Mouse (Mus musculus): ENCODE measurements around the gene Glg1. TPM values are rescaled to one million over a fixed set of nuclear protein-coding genes. Genes with fewer than 3 reads are reported as not detected.
"Not testable (repeated sequence)": the region's sequence is repeated elsewhere in the genome, so short reads cannot be mapped to it uniquely, and the experiment has no call there.

Gene Glg1
- total RNA-seq (2014; rRNA removed) (13.5 and 18.1 TPM in 2 replicates), polyA plus RNA-seq (2012; rRNA removed) (10.1 and 12.0 TPM in 2 replicates)

DNA sequence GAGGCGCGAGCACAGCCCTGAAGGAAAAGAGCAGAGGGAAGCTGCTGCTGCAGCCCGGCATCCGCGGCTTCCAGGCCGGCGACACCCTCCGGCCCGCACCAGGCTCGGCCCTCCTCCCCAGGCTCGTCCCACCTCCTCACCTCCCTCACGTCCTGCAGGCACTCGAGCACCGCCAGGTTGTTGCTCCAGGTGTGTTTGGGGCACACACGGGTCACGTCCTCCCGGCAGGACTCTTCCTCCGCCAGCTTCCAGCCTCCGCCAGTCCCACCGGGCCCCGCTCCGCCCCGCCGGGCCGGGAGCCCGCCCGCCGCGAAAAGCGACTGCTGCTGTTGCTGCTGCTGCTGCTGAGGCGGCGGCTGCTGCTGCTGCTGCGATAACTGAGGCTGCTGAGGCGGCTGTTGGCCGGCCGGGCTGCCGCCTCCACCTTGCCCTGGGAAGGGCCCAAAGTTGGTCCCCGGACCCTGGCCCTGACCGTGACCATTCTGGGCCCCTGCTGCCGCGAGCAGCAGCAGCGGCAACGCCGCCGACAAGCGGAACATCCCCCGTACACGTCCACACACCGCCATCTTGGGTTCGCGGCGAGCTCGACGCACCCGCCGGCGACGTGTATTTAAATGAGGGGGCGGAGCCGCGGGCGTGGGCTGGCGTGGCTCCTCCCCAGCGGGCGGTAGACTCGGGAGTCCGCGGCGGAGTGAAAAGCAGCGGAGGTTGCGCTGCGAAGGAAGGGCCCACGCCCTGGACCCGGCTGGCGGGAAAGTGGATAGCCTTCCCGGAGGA is at the start of gene Glg1:
Glg1 (minus strand) TSS at position 586 of the 777 bp plus-strand sequence.
- no peaks in the 10 kb centered on the region for H3K27me3 ChIP-seq (ENCODE audit: control insufficient read depth, insufficient read depth, low read length)
- H3K4me1 ChIP-seq (ENCODE audit: control insufficient read depth, insufficient read depth, low read length), result no peaks in the 10 kb centered on the region
- peak within 1 kb of the TSS; percentile 77 for H3K4me3 ChIP-seq (ENCODE audit: insufficient read depth, low read depth, low read length)
- under 1% methylated on average over 76 of the region's 76 CpGs for WGBS
- H3K27ac ChIP-seq (replicated peaks; ENCODE audit: insufficient read depth, low read depth, low read length), result peak within 1 kb of the TSS; percentile 81
- DNase-seq (ENCODE audit: extremely low read depth, low read depth, low spot score), result peak; percentile 72
- peak within 1 kb of the TSS; percentile 93 for H3K9ac ChIP-seq (ENCODE audit: low read depth, low read length)
- H3K36me3 ChIP-seq (ENCODE audit: control insufficient read depth, insufficient read depth, low read length), result no peaks in the 10 kb centered on the region
- TF ChIP-seq POLR2A (IDR thresholded peaks at IDR 0.05; ENCODE audit: extremely low read depth, insufficient read depth, low read length), result peak; percentile 85
- TF ChIP-seq CTCF (IDR thresholded peaks at IDR 0.05; ENCODE audit: low read depth, low read length), result no peak
- peaks cover 16% of the 10 kb centered on the region; the same call in 1 of the 2 replicates for H3K79me2 ChIP-seq (ENCODE audit: control insufficient read depth, insufficient read depth, low read length)

DNA sequence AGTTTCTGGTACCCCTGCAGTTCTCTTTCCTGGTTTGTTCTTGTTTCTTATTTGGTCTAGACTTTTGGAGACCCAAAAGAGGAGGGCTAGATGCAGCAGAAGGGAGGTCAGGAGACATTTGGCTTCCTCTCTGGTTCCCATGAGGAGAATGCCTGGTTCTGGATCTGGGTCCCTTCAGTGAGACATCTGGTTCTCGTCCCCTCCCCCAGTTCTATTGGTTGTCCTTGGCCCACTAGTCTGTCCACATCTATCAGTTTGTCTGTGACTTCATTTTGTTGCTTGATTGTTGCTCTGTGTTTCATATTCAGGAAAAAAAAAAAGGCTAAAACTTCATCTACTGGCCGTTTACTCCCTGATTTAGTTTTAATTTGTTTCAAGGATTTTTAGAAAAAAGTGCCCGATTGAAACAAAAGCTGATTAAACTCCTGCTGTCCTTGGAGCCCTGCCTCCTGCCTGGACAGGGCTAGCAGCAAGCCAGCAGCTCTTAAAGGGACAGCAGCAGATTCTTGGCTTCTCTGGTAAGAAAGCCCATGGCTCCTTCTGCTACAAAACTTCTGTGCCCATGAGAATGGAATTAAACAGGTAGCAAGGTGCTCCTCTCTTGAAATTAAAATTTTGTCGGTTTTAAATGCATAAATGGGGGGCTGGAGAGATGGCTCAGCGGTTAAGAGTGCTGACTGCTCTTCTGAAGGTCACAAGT is 46.2 kb upstream of the Glg1 start:
- Histone ChIP-seq H3K4me1 (ENCODE audit: control insufficient read depth, insufficient read depth, low read length) (no peaks in the 10 kb centered on the region), H3K4me3 (ENCODE audit: insufficient read depth, low read depth, low read length) (no peak overlapping the region), H3K27ac (replicated peaks; ENCODE audit: insufficient read depth, low read depth, low read length) (no peak overlapping the region), H3K36me3 (ENCODE audit: control insufficient read depth, insufficient read depth, low read length) (no peaks in the 10 kb centered on the region), H3K9ac (ENCODE audit: low read depth, low read length) (no peak overlapping the region), H3K27me3 (ENCODE audit: control insufficient read depth, insufficient read depth, low read length) (no peaks in the 10 kb centered on the region), H3K79me2 (ENCODE audit: control insufficient read depth, insufficient read depth, low read length) (no peaks in the 10 kb centered on the region)
- peak; percentile 39 for DNase-seq (ENCODE audit: extremely low read depth, low read depth, low spot score)
- TF ChIP-seq POLR2A (IDR thresholded peaks at IDR 0.05; ENCODE audit: extremely low read depth, insufficient read depth, low read length) (no peak), CTCF (IDR thresholded peaks at IDR 0.05; ENCODE audit: low read depth, low read length) (no peak)
- WGBS, result 29% methylated on average over 5 of the region's 5 CpGs

DNA sequence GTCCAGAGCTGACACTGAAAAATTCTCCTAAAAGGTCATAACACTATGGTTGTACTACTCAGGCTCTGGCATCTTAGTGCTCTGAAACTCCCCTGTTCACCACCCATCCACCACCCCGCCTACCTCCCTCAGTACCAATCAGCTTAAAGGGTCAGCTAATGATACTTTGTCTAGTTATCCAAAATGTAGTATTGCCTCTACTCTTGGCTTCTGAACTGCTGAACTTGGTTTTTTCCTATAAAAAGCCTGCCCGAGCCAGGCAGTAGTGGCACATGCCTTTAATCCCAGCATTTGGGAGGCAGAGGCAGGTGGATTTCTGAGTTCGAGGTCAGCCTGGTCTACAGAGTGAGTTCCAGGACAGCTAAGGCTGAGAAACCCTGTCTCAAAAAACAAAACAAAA is 45.3 kb upstream of the Glg1 start:
- no peak overlapping the region for H3K27ac ChIP-seq (replicated peaks; ENCODE audit: insufficient read depth, low read depth, low read length)
- 92% methylated on average over 3 of the region's 3 CpGs for WGBS
- H3K79me2 ChIP-seq (ENCODE audit: control insufficient read depth, insufficient read depth, low read length), result no peaks in the 10 kb centered on the region
- no peaks in the 10 kb centered on the region for H3K27me3 ChIP-seq (ENCODE audit: control insufficient read depth, insufficient read depth, low read length)
- TF ChIP-seq CTCF (IDR thresholded peaks at IDR 0.05; ENCODE audit: low read depth, low read length), result no peak
- TF ChIP-seq POLR2A (IDR thresholded peaks at IDR 0.05; ENCODE audit: extremely low read depth, insufficient read depth, low read length), result no peak
- DNase-seq (ENCODE audit: extremely low read depth, low read depth, low spot score), result no peak
- H3K36me3 ChIP-seq (ENCODE audit: control insufficient read depth, insufficient read depth, low read length), result no peaks in the 10 kb centered on the region
- no peak overlapping the region for H3K9ac ChIP-seq (ENCODE audit: low read depth, low read length)
- no peak overlapping the region for H3K4me3 ChIP-seq (ENCODE audit: insufficient read depth, low read depth, low read length)
- H3K4me1 ChIP-seq (ENCODE audit: control insufficient read depth, insufficient read depth, low read length), result no peaks in the 10 kb centered on the region

DNA sequence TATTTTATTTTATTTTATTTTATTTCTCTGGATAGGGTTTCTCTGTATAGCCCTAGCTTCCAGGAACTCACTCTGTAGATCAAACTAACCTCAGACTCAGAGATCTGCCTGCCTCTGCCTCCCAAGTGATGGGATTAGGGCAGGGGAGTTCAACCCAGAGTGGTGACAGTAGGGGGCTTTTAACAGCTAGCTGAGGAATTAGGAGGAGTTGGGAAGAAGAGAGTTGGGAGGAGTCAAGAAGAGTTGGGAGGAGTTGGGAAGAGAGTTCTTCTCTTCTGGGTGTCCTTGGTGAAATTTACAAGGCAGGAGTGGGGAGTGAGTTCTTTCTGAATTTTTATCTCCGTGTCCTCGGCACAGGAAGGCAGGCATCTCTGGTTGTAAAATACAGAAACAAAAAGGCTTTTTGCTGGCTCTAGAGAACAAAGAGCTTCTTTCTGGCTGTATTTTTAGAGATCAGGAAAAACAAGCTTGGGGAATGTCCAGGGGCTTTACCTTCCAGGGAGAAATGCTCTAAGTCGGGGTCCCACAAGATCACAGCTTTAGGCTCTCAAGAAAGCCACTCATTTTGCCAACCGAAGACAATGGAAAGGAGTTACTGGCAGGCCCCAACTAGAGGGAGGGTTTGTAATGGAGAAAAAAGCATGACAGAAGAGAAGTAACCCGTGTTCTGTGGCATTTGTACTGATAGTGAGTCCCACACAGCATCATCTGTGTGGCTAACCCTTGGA is 44.2 kb upstream of the Glg1 start:
- H3K36me3 ChIP-seq (ENCODE audit: control insufficient read depth, insufficient read depth, low read length); H3K27me3 ChIP-seq (ENCODE audit: control insufficient read depth, insufficient read depth, low read length); H3K79me2 ChIP-seq (ENCODE audit: control insufficient read depth, insufficient read depth, low read length); H3K27ac ChIP-seq (replicated peaks; ENCODE audit: insufficient read depth, low read depth, low read length); H3K4me1 ChIP-seq (ENCODE audit: control insufficient read depth, insufficient read depth, low read length); H3K9ac ChIP-seq (ENCODE audit: low read depth, low read length); H3K4me3 ChIP-seq (ENCODE audit: insufficient read depth, low read depth, low read length); DNase-seq (ENCODE audit: extremely low read depth, low read depth, low spot score): not testable (repeated sequence)
- 84% methylated on average over 5 of the region's 5 CpGs for WGBS

DNA sequence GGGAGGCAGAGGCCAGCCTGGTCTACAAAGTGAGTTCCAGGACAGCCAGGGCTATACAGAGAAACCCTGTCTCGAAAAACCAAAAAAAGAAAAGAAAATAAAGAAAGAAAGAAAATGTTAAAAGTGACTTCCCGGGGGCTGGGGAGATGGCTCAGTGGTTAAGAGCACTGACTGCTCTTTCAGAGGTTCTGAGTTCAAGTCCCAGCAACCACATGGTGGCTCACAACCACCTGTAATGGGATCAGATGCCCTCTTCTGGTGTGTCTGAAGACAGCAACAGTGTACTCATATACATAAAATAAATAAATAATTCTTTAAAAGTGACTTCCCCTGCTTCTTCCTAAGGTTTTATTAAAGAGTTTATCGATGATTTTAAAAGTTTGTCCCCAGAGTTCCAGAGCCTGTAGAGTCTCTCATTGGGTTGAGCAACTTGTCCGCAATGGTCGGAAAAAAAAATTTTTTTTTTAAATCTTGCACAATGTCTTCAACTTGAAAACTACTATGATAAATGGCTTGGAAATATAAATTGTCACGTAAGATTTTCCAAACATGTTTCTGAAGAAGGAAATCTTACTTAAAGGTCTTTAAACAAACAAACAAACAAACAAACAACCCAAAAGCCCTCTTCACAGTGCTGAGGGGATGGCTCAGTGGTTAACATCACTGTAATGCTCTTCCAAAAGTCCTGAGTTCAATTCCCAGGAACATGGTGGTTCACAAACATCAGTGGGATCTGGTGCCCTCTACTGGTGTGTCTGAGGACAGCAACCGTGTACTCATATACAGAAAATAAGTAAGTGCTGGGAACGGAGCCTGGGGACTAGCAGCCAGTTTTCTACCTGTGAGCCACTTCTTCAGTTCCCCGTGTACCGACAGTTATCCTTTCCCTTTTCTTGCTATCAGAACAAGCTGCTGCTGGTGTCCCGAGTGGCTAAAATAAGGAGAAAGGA is 41.9 kb upstream of the Glg1 start:
- H3K27ac ChIP-seq (replicated peaks; ENCODE audit: insufficient read depth, low read depth, low read length), result no peak overlapping the region
- no peak overlapping the region for H3K4me3 ChIP-seq (ENCODE audit: insufficient read depth, low read depth, low read length)
- no peaks in the 10 kb centered on the region for H3K27me3 ChIP-seq (ENCODE audit: control insufficient read depth, insufficient read depth, low read length)
- H3K36me3 ChIP-seq (ENCODE audit: control insufficient read depth, insufficient read depth, low read length), result peaks cover 8% of the 10 kb centered on the region; the same call in 1 of the 2 replicates
- 58% methylated on average over 11 of the region's 11 CpGs for WGBS
- no peak for TF ChIP-seq POLR2A (IDR thresholded peaks at IDR 0.05; ENCODE audit: extremely low read depth, insufficient read depth, low read length)
- TF ChIP-seq CTCF (IDR thresholded peaks at IDR 0.05; ENCODE audit: low read depth, low read length), result peak; percentile 18; the same call in 1 of the 2 replicates
- peaks cover 3% of the 10 kb centered on the region; the same call in 1 of the 2 replicates for H3K79me2 ChIP-seq (ENCODE audit: control insufficient read depth, insufficient read depth, low read length)
- no peak overlapping the region for H3K9ac ChIP-seq (ENCODE audit: low read depth, low read length)
- H3K4me1 ChIP-seq (ENCODE audit: control insufficient read depth, insufficient read depth, low read length), result no peaks in the 10 kb centered on the region
- no peak for DNase-seq (ENCODE audit: extremely low read depth, low read depth, low spot score)

Measured in liver, adult 2 months (tissue).